Mouse (Mus musculus) gastrocnemius, adult 2 months (tissue): Measurements from ENCODE around the gene Tab2. TPM values are rescaled to one million over a fixed set of nuclear protein-coding genes. Genes with fewer than 3 reads are reported as not detected.

Experiments
- DNase-seq: peaks from one replicate; pipeline ENCODE4 v3.0.0; 2022
- H3K27ac ChIP-seq: fragments of 200-600 bp; 2 replicates; pipeline ENCODE4 v1.8.1; 2022; ENCODE audit warnings: mild to moderate bottlenecking
- H3K4me3 ChIP-seq: fragments of 200-600 bp; 2 replicates; pipeline ENCODE4 v1.8.1; 2022; ENCODE audit warnings: mild to moderate bottlenecking, moderate library complexity
- CTCF ChIP-seq: fragments of 200-600 bp; IDR thresholded peaks from 2 replicates; pipeline ENCODE4 v1.8.1; 2022; ENCODE audit warnings: antibody characterized with exemption, mild to moderate bottlenecking, moderate library complexity
- intact Hi-C: fragments of 180-260 bp; cut with DNase I; formaldehyde crosslinking; loops from one replicate; pipeline ENCODE4 v1.15.1; 2025
- long read RNA-seq, 2 experiments: library from polyadenylated mRNA; stranded (forward); transcript quantifications; one replicate each; pipeline ENCODE4 v2.0.0; 2021
- total RNA-seq, 2 experiments: library from RNA; stranded (reverse); gene quantifications; 2 replicates each; pipeline ENCODE4 v1.2.3; 2021

Tab2 gene
- 100 to 1,000 TPM in 1 of 2 experiments, 10 to 100 TPM in 1; 96.2 to 100 TPM for total RNA-seq
- long read RNA-seq, experiment 1, full-length matches to known transcripts: 6 of 29 reads
- long read RNA-seq, experiment 1, partial matches to known transcripts: 11 of 29 reads
- long read RNA-seq, experiment 1, other reads (novel, unspliced or antisense): 12 of 29 reads
- long read RNA-seq, experiment 2, full-length matches to known transcripts: 3 of 21 reads
- long read RNA-seq, experiment 2, partial matches to known transcripts: 4 of 21 reads
- long read RNA-seq, experiment 2, other reads (novel, unspliced or antisense): 14 of 21 reads

DNA sequence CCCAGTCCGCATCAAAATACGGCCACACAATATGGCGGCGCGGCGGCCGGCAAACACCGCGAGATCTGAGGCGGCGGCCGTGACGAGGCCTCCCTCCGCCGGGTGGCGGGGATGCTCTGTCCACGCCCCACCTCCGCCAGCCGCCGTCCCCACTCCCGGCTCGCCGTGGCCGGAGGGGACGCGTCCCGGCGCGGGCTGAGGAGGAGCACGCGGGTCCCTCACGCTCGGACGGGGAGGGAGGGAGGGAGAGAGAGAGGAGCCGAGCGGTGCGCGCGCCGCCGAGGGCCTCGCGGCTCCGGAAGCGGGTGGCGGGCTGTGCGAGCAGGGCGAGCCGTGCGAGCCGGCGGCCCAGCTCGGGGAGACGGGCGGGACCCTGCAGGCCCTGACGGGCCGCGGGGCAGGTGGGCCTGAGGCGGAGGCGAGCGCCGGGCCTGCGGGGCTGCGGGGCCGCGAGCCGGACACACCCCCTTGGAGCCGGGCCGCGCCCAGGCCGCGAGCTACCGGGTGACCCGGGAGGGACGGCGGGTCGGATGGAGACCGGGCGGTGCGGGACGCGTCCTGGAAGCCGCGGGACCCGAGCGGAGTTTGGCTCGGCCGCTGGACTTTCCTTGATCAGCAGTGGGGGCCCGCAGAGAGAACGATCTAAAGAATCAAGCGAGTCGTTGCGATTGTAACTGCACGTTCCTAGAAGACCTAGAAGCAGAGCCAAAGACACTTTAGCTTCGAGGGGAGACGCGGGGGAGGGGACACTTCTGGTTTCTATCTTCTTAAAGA lies at the start of gene Tab2:
Tab2 (minus strand) TSS at position 3 of the 774 bp plus-strand sequence.
- DNase-seq: peak; percentile 96
- peak within 1 kb of the TSS; percentile 96 for H3K27ac ChIP-seq
- intact Hi-C loops: loop anchor here (10.0 kb wide), 1 partner anchor 162 kb away; the partner anchor contains the start of genes Ginm1 and Ppil4
- no peak for TF ChIP-seq CTCF
- peak within 1 kb of the TSS; percentile 94 for H3K4me3 ChIP-seq

DNA sequence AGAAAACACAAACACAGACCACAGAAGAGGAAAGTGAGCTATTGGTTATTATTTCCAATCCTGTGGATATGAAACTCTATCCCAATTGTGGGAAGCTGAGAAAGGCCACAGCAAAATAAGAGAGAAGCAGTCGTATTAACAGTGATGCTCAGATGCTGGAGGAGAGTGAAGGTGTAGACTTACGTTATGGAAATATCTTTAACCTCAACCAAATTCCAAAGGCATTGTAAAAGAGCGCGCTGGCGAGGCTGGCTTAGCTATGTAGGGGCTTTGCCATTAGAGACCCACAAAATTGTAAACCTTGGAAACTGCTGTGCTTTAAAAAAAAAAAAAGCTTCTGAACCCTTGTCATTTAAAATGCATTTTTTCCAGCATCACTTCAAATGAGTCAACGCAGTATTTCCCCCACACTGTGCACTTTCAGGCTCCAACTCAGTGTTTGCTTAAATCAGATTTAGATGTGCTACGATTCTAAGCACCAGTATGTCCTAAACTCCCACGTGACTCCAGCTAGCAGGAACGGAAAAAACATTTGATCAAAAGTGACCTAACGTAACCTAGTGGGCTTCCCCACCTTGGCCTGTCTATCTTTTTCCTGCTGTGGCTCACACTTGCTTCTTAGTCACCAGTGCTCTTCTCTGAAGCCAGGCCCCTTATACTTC lies 36.4 kb upstream of the Tab2 start:
- TF ChIP-seq CTCF: no peak
- intact Hi-C loops: no loop called here
- no peak for DNase-seq
- Histone ChIP-seq H3K4me3 (no peak overlapping the region), H3K27ac (no peak overlapping the region)

DNA sequence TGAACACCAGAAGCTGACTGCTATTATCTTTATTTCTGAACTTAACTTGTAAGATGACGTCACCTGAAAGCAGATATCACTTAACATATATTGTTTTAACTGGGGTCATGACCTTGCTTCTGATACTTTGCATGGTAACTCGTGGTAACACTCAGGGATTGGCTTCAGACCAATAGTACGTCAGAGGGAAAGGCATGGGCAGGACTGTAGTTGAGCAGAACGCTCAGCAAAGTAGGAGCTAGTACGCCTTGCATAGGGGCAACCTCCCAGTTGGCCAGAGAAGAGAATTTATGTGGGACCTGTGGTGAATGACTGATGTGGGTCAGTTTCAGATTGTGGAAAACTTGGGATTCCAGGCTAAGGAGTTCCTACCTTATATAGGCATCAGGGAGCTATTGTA lies 35.6 kb upstream of the Tab2 start:
- Histone ChIP-seq H3K27ac (no peak overlapping the region), H3K4me3 (no peak overlapping the region)
- no peak for DNase-seq
- TF ChIP-seq CTCF: no peak
- intact Hi-C loops: no loop called here

GRCm38 (mm10) chr10:7987521-7987920 lies 31.5 kb upstream of the Tab2 start:
- no peak for TF ChIP-seq CTCF
- intact Hi-C loops: no loop called here

DNA sequence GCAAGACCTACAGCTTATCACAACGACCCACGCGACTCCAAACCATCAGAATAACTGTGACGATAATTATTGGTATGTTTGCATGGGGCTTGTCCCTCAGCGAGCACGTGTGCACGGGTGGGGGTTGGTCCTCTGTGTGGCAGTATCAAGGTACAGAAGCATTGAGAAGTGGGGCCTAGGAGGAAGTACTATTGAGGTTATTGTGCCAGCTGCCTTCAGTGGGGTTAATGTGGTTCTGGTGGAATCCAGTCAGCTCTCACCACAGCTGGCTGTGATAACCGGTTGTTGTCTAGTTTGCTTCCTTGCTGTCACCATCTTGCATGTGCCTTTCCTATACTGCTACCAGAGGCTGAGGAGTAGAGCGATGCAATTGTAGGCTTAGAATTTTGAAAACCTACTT lies 20.4 kb upstream of the Tab2 start:
- intact Hi-C loops: no loop called here
- no peak overlapping the region for H3K27ac ChIP-seq
- TF ChIP-seq CTCF: no peak
- no peak for DNase-seq
- H3K4me3 ChIP-seq: no peak overlapping the region

More at GRCm38 (mm10) chr10:7987521-7987920, 31.5 kb upstream of the Tab2 start:
- no peak overlapping the region for H3K4me3 ChIP-seq
- no peak for DNase-seq
- H3K27ac ChIP-seq: no peak overlapping the region

DNA sequence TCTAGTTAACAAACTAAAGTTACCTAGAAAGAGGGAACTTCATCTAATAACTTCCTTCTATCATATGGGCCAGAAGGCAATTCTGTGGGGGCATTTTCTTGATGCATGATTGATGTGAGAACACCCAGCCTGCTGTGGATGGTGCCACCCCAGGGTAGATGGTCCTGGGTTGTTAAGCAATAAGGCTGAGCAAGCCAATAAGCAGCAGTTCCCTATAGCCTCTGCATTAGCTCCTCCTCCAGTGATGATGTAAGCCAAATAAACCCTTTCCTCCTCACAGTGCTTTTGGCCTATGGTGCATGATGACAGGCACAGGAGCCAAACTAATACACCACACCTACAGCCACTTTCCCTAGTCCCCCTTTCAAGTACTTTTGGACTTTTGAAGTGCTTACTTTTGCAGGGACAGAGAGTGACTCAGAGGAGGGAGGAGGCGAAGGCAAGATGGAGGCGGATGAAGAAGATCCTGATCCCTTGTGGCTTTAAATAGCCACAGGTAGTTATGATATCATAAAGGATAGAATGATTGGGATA lies 12.8 kb upstream of the Tab2 start:
- Histone ChIP-seq H3K27ac (no peak overlapping the region), H3K4me3 (no peak overlapping the region)
- DNase-seq: no peak
- TF ChIP-seq CTCF: no peak
- intact Hi-C loops: no loop called here

DNA sequence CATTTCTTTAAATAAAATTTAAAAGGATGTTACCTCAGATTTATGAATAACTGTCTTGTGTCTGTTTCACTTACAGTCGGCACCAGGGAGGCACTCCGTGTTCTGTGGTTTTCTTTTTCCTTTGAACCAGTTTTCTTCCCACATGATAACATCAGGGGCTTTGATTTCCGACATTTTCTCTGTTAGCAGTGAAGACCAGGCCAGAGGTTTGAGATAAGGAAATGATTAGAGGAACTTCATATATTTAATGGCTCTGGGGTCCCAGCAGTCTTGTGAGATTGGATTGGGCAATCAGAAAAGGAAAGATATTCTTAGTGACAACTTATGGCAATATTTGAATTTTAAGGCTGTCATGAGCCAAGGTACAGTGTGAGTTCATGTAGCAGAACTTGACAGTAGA lies 11.1 kb upstream of the Tab2 start:
- no peak for DNase-seq
- no peak overlapping the region for H3K27ac ChIP-seq
- no peak overlapping the region for H3K4me3 ChIP-seq
- TF ChIP-seq CTCF: no peak
- intact Hi-C loops: no loop called here

GRCm38 (mm10) chr10:7959073-7959472 lies 3.0 kb upstream of the Tab2 start:
- Histone ChIP-seq H3K27ac (no peak overlapping the region), H3K4me3 (no peak overlapping the region)
- DNase-seq: no peak
- TF ChIP-seq CTCF: no peak
- intact Hi-C loops: loop anchor here (10.0 kb wide), 1 partner anchor 164 kb away; the partner anchor contains the start of genes Ginm1 and Ppil4

- TF ChIP-seq CTCF: no peak
- peak overlapping the region; percentile 96 for H3K27ac ChIP-seq
- DNase-seq: peak; percentile 78
- intact Hi-C loops: loop anchor here (10.0 kb wide), 1 partner anchor 161 kb away; the partner anchor contains the start of genes Ginm1 and Ppil4
- H3K4me3 ChIP-seq: peak overlapping the region; percentile 94
These were observed 352 bp downstream of the Tab2 start for GRCm38 (mm10) chr10:7955634-7956121.

- DNase-seq: peak; percentile 57
- Histone ChIP-seq H3K27ac (peak overlapping the region; percentile 96), H3K4me3 (peak overlapping the region; percentile 94)
- intact Hi-C loops: loop anchor here (10.0 kb wide), 1 partner anchor 160 kb away; the partner anchor contains the start of genes Ginm1 and Ppil4
- no peak for TF ChIP-seq CTCF
These were observed 919 bp downstream of the Tab2 start for GRCm38 (mm10) chr10:7954989-7955633.

GRCm38 (mm10) chr10:7954627-7954988 lies 1.4 kb downstream of the Tab2 start:
- no peak for TF ChIP-seq CTCF
- Histone ChIP-seq H3K4me3 (peak overlapping the region; percentile 94), H3K27ac (peak overlapping the region; percentile 96)
- intact Hi-C loops: loop anchor here (10.0 kb wide), 1 partner anchor 160 kb away; the partner anchor contains the start of genes Ginm1 and Ppil4
- DNase-seq: no peak

- intact Hi-C loops: no loop called here
- DNase-seq: peak; percentile 18
- no peak for TF ChIP-seq CTCF
- Histone ChIP-seq H3K27ac (no peak overlapping the region; the same call in 1 of the 2 replicates), H3K4me3 (no peak overlapping the region)
These were observed 13.0 kb downstream of the Tab2 start for GRCm38 (mm10) chr10:7943006-7943405.
